Mouse (Mus musculus) stomach, postnatal 0 days (tissue): Measurements from ENCODE around the gene Mgat4e.

Experiments used
- CTCF ChIP-seq: IDR thresholded peaks from 2 replicates; pipeline ENCODE4 v1.5.1; 2016; ENCODE audit warnings: antibody characterized with exemption, low read depth, mild to moderate bottlenecking, moderate library complexity
- EP300 ChIP-seq: optimal IDR thresholded peaks from 2 replicates; pipeline ENCODE3; 2016; ENCODE audit warnings: antibody characterized with exemption

- no peak for TF ChIP-seq CTCF
- TF ChIP-seq EP300 = no peak
Observed at GRCm38 (mm10) chr1:134560396-134560795, 10.9 kb upstream of the Mgat4e start.
